Mouse (Mus musculus) G1E (cell line): ENCODE data around the gene Izumo1.

Experiments used
- CTCF ChIP-seq: IDR thresholded peaks from 2 replicates; pipeline ENCODE4 v1.5.1; 2012; ENCODE audit warnings: low read depth, low read length, inconsistent platforms, mixed read lengths
- GATA1 ChIP-seq: IDR thresholded peaks from 2 replicates; pipeline ENCODE4 v1.6.1; 2012; ENCODE audit warnings: borderline replicate concordance, low read length, inconsistent platforms, mixed read lengths
- TAL1 ChIP-seq: conservative IDR thresholded peaks from 2 replicates; pipeline ENCODE4 v1.6.1; 2012; ENCODE audit warnings: low read depth, low read length, inconsistent platforms, mixed read lengths

- TF ChIP-seq CTCF = no peak
- TF ChIP-seq TAL1 = no peak
- no peak for TF ChIP-seq GATA1
Measured at GRCm38 (mm10) chr7:45574472-45575379, 46.9 kb upstream of the Izumo1 start.
